Mouse (Mus musculus): ENCODE results near the gene Plxna2. TPM values are rescaled to one million over a fixed set of nuclear protein-coding genes. Genes with fewer than 3 reads are reported as not detected.

Plxna2 gene
- total and polyA plus RNA-seq, 2 experiments = 6.7 to 8.6 TPM

- Histone ChIP-seq H3K27me3 (ENCODE audit: control insufficient read depth, insufficient read depth, low read length) (no peaks in the 10 kb centered on the region), H3K79me2 (ENCODE audit: control insufficient read depth, insufficient read depth, low read length) (no peaks in the 10 kb centered on the region), H3K36me3 (ENCODE audit: control insufficient read depth, insufficient read depth, low read length) (no peaks in the 10 kb centered on the region), H3K9ac (ENCODE audit: low read depth, low read length) (no peak overlapping the region), H3K4me3 (ENCODE audit: insufficient read depth, low read depth, low read length) (no peak overlapping the region), H3K27ac (replicated peaks; ENCODE audit: insufficient read depth, low read depth, low read length) (no peak overlapping the region; the same call in 1 of the 2 replicates), H3K4me1 (ENCODE audit: control insufficient read depth, insufficient read depth, low read length) (peaks cover 3% of the 10 kb centered on the region; the same call in 1 of the 2 replicates)
- TF ChIP-seq POLR2A (IDR thresholded peaks at IDR 0.05; ENCODE audit: extremely low read depth, insufficient read depth, low read length) (no peak), CTCF (IDR thresholded peaks at IDR 0.05; ENCODE audit: low read depth, low read length) (no peak)
- no peak for DNase-seq (ENCODE audit: extremely low read depth, low read depth, low spot score)
- WGBS = 91% methylated on average over 1 of the region's 1 CpGs
These were observed 5.4 kb upstream of the Plxna2 start for GRCm38 (mm10) chr1:194612628-194613027.

GRCm38 (mm10) chr1:194613271-194613834 is 4.7 kb upstream of the Plxna2 start:
- peak; percentile 58 for DNase-seq (ENCODE audit: extremely low read depth, low read depth, low spot score)
- 47% methylated on average over 2 of the region's 2 CpGs for WGBS

GRCm38 (mm10) chr1:194613923-194614830 is 3.8 kb upstream of the Plxna2 start:
- WGBS = 82% methylated on average over 5 of the region's 5 CpGs
- H3K4me1 ChIP-seq (ENCODE audit: control insufficient read depth, insufficient read depth, low read length) = peaks cover 5% of the 10 kb centered on the region; the same call in 1 of the 2 replicates
- H3K27me3 ChIP-seq (ENCODE audit: control insufficient read depth, insufficient read depth, low read length) = no peaks in the 10 kb centered on the region
- no peak overlapping the region for H3K27ac ChIP-seq (replicated peaks; ENCODE audit: insufficient read depth, low read depth, low read length)
- no peaks in the 10 kb centered on the region for H3K36me3 ChIP-seq (ENCODE audit: control insufficient read depth, insufficient read depth, low read length)
- DNase-seq (ENCODE audit: extremely low read depth, low read depth, low spot score) = no peak
- H3K79me2 ChIP-seq (ENCODE audit: control insufficient read depth, insufficient read depth, low read length) = no peaks in the 10 kb centered on the region
- TF ChIP-seq CTCF (IDR thresholded peaks at IDR 0.05; ENCODE audit: low read depth, low read length) = no peak
- no peak for TF ChIP-seq POLR2A (IDR thresholded peaks at IDR 0.05; ENCODE audit: extremely low read depth, insufficient read depth, low read length)
- H3K9ac ChIP-seq (ENCODE audit: low read depth, low read length) = no peak overlapping the region
- H3K4me3 ChIP-seq (ENCODE audit: insufficient read depth, low read depth, low read length) = no peak overlapping the region

More at GRCm38 (mm10) chr1:194613271-194613834, 4.7 kb upstream of the Plxna2 start:
- Histone ChIP-seq H3K79me2 (ENCODE audit: control insufficient read depth, insufficient read depth, low read length) (no peaks in the 10 kb centered on the region), H3K27ac (replicated peaks; ENCODE audit: insufficient read depth, low read depth, low read length) (peak overlapping the region; percentile 22; the same call in 1 of the 2 replicates), H3K9ac (ENCODE audit: low read depth, low read length) (no peak overlapping the region), H3K27me3 (ENCODE audit: control insufficient read depth, insufficient read depth, low read length) (no peaks in the 10 kb centered on the region), H3K4me3 (ENCODE audit: insufficient read depth, low read depth, low read length) (no peak overlapping the region), H3K36me3 (ENCODE audit: control insufficient read depth, insufficient read depth, low read length) (no peaks in the 10 kb centered on the region), H3K4me1 (ENCODE audit: control insufficient read depth, insufficient read depth, low read length) (peaks cover 3% of the 10 kb centered on the region; the same call in 1 of the 2 replicates)
- TF ChIP-seq CTCF (IDR thresholded peaks at IDR 0.05; ENCODE audit: low read depth, low read length) (no peak), POLR2A (IDR thresholded peaks at IDR 0.05; ENCODE audit: extremely low read depth, insufficient read depth, low read length) (no peak)

- Histone ChIP-seq H3K36me3 (ENCODE audit: control insufficient read depth, insufficient read depth, low read length) (no peaks in the 10 kb centered on the region), H3K27me3 (ENCODE audit: control insufficient read depth, insufficient read depth, low read length) (no peaks in the 10 kb centered on the region), H3K4me3 (ENCODE audit: insufficient read depth, low read depth, low read length) (no peak overlapping the region), H3K9ac (ENCODE audit: low read depth, low read length) (no peak overlapping the region), H3K4me1 (ENCODE audit: control insufficient read depth, insufficient read depth, low read length) (peaks cover 4% of the 10 kb centered on the region; the same call in 1 of the 2 replicates), H3K27ac (replicated peaks; ENCODE audit: insufficient read depth, low read depth, low read length) (no peak overlapping the region), H3K79me2 (ENCODE audit: control insufficient read depth, insufficient read depth, low read length) (peaks cover 9% of the 10 kb centered on the region; the same call in 1 of the 2 replicates)
- no peak for DNase-seq (ENCODE audit: extremely low read depth, low read depth, low spot score)
- 94% methylated on average over 1 of the region's 1 CpGs for WGBS
- TF ChIP-seq CTCF (IDR thresholded peaks at IDR 0.05; ENCODE audit: low read depth, low read length) = no peak
- no peak for TF ChIP-seq POLR2A (IDR thresholded peaks at IDR 0.05; ENCODE audit: extremely low read depth, insufficient read depth, low read length)
These were observed 1.9 kb upstream of the Plxna2 start for GRCm38 (mm10) chr1:194616136-194616535.

- TF ChIP-seq POLR2A (IDR thresholded peaks at IDR 0.05; ENCODE audit: extremely low read depth, insufficient read depth, low read length) (no peak), CTCF (IDR thresholded peaks at IDR 0.05; ENCODE audit: low read depth, low read length) (peak; percentile 39)
- WGBS = 2% methylated on average over 19 of the region's 19 CpGs
- Histone ChIP-seq H3K79me2 (ENCODE audit: control insufficient read depth, insufficient read depth, low read length) (peaks cover 12% of the 10 kb centered on the region; the same call in 1 of the 2 replicates), H3K27me3 (ENCODE audit: control insufficient read depth, insufficient read depth, low read length) (no peaks in the 10 kb centered on the region), H3K4me1 (ENCODE audit: control insufficient read depth, insufficient read depth, low read length) (peaks cover 13% of the 10 kb centered on the region), H3K36me3 (ENCODE audit: control insufficient read depth, insufficient read depth, low read length) (no peaks in the 10 kb centered on the region), H3K4me3 (ENCODE audit: insufficient read depth, low read depth, low read length) (no peak overlapping the region), H3K9ac (ENCODE audit: low read depth, low read length) (no peak overlapping the region; the same call in 1 of the 2 replicates), H3K27ac (replicated peaks; ENCODE audit: insufficient read depth, low read depth, low read length) (no peak overlapping the region)
- peak; percentile 75 for DNase-seq (ENCODE audit: extremely low read depth, low read depth, low spot score)
These were observed 858 bp downstream of the Plxna2 start for GRCm38 (mm10) chr1:194618841-194619311.
